Mouse (Mus musculus) midbrain, embryonic 14.5 days (tissue): ENCODE measurements around the gene Ttc27. TPM values are rescaled to one million over a fixed set of nuclear protein-coding genes. Genes with fewer than 3 reads are reported as not detected.

Experiments
- ATAC-seq: fragments of 200-750 bp; cut with Nextera tagmentation; 2 replicates; pipeline ENCODE4 v1.8.0; 2017; ENCODE audit warnings: moderate number of reproducible peaks, moderate library complexity; ENCODE audit not compliant: low FRiP score, low TSS enrichment
- DNase-seq: peaks from one replicate; pipeline ENCODE4 v3.0.0-alpha.2; 2015
- H3K27ac ChIP-seq: fragments of 300-500 bp; sonication (generic); replicated peaks from 2 replicates; pipeline ENCODE4 v1.5.1; 2014; ENCODE audit warnings: mild to moderate bottlenecking, low read depth, low read length, moderate library complexity
- H3K27me3 ChIP-seq: fragments of 300-500 bp; sonication (generic); 2 replicates; pipeline ENCODE4 v1.6.1; 2014; ENCODE audit warnings: low read length, control low read depth, mixed read lengths; ENCODE audit not compliant: control insufficient read depth, insufficient read depth
- H3K36me3 ChIP-seq: fragments of 300-500 bp; sonication (generic); 2 replicates; pipeline ENCODE4 v1.6.1; 2014; ENCODE audit warnings: low read length, control low read depth; ENCODE audit not compliant: control insufficient read depth, insufficient read depth
- H3K4me1 ChIP-seq: fragments of 300-500 bp; sonication (generic); 2 replicates; pipeline ENCODE4 v1.6.1; 2014; ENCODE audit warnings: mild to moderate bottlenecking, antibody characterized with exemption, low read length, control low read depth; ENCODE audit not compliant: control insufficient read depth, insufficient read depth
- H3K4me2 ChIP-seq: fragments of 300-500 bp; sonication (generic); 2 replicates; pipeline ENCODE4 v1.6.1; 2014; ENCODE audit warnings: mild to moderate bottlenecking, low read length, moderate library complexity
- H3K4me3 ChIP-seq: fragments of 300-500 bp; sonication (generic); replicated peaks from 2 replicates; pipeline ENCODE4 v1.5.1; 2014; ENCODE audit warnings: low read depth, low read length
- H3K9ac ChIP-seq: fragments of 300-500 bp; sonication (generic); replicated peaks from 2 replicates; pipeline ENCODE4 v1.6.1; 2014; ENCODE audit warnings: mild to moderate bottlenecking, low read length, moderate library complexity
- H3K9me3 ChIP-seq: fragments of 300-500 bp; sonication (generic); 2 replicates; pipeline ENCODE4 v1.6.1; 2016; ENCODE audit warnings: low read length, control low read depth, mixed read lengths; ENCODE audit not compliant: control insufficient read depth
- WGBS: fragments of 180-500 bp; shearing (Covaris S2); extraction: QIAGEN DNeasy Blood & Tissue Kit; methylation state at CpG from one replicate; pipeline ENCODE4 v1.1.7; 2014; 5-methylcytosine and 5-hydroxymethylcytosine counted together
- polyA plus RNA-seq: library from polyadenylated mRNA; unstranded; fragments of >200 nt; fragmentation: Nextera tagmentation; extraction: Ambion mirVana; gene quantifications from 2 replicates; pipeline ENCODE4 v1.2.1, GENCODE M21; 2014

The Ttc27 gene
- polyA plus RNA-seq, 1 experiment from 2014 or later, result 22.9 TPM

DNA sequence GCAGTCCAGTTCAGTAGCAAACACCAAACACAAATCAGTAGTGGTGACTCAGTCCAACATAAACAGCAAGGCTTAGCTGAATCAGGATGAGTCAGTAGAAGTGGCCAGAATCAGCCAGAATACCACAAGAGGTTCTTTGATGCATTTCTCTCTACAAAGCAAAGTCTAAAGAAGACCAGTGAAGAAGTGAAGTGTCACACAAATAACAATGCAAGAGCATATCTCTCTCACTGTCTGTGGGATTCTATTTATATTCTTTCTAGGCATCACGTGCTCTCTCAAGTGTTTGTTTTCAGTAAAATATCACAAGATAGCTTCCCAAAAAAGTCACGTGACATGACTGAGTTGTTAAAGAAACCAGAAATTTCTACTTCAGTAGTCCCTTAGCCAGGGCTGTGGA, 102.2 kb downstream of the Ttc27 start:
- no peak overlapping the region for H3K9ac ChIP-seq
- no peak overlapping the region for H3K27ac ChIP-seq
- H3K9me3 ChIP-seq, result peaks cover 7% of the 10 kb centered on the region; the same call in 1 of the 2 replicates
- no peaks in the 10 kb centered on the region for H3K36me3 ChIP-seq
- no peak overlapping the region for H3K4me3 ChIP-seq
- H3K4me1 ChIP-seq, result no peaks in the 10 kb centered on the region
- H3K27me3 ChIP-seq, result no peaks in the 10 kb centered on the region
- ATAC-seq (no peak), DNase-seq (no peak)
- H3K4me2 ChIP-seq, result no peak overlapping the region
- 92% methylated on average over 2 of the region's 2 CpGs for WGBS

- DNase-seq (no peak), ATAC-seq (no peak)
- Histone ChIP-seq H3K27me3 (no peaks in the 10 kb centered on the region), H3K27ac (no peak overlapping the region), H3K4me3 (no peak overlapping the region), H3K4me2 (no peak overlapping the region), H3K4me1 (no peaks in the 10 kb centered on the region), H3K9ac (no peak overlapping the region), H3K36me3 (no peaks in the 10 kb centered on the region), H3K9me3 (no peaks in the 10 kb centered on the region)
- 92% methylated on average over 2 of the region's 2 CpGs for WGBS
These were observed 113.3 kb downstream of the Ttc27 start for GRCm38 (mm10) chr17:74830851-74831250.

DNA sequence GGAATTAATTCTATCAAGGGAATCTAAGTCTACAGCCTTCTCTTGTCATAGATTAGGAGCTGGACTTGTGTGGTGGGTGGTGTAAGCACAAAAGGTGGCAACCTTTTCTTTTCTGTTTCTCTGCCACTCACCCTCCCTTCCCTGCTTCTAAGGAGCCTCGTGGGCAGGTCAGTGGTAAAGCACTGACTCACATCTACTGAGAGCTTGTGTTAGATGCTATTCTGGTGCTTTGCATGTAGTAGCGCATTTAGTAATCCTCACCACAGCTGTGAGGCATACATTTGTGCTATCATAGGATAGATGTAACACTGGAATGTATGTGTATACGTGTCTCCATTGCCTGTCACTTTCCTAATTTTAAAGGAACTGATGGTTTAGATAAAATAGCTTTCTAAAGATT, 124.2 kb downstream of the Ttc27 start:
- H3K4me3 ChIP-seq, result no peak overlapping the region
- no peak overlapping the region for H3K27ac ChIP-seq
- H3K36me3 ChIP-seq, result no peaks in the 10 kb centered on the region
- H3K9ac ChIP-seq, result no peak overlapping the region
- WGBS, result 68% methylated on average over 3 of the region's 3 CpGs
- no peaks in the 10 kb centered on the region for H3K9me3 ChIP-seq
- H3K27me3 ChIP-seq, result no peaks in the 10 kb centered on the region
- DNase-seq (no peak), ATAC-seq (no peak)
- H3K4me1 ChIP-seq, result no peaks in the 10 kb centered on the region
- H3K4me2 ChIP-seq, result no peak overlapping the region

GRCm38 (mm10) chr17:74842603-74843002, 125.1 kb downstream of the Ttc27 start:
- no peak overlapping the region for H3K27ac ChIP-seq
- no peak overlapping the region for H3K4me2 ChIP-seq
- no peaks in the 10 kb centered on the region for H3K27me3 ChIP-seq
- no peaks in the 10 kb centered on the region for H3K9me3 ChIP-seq
- 94% methylated on average over 3 of the region's 3 CpGs for WGBS
- ATAC-seq, result no peak
- no peaks in the 10 kb centered on the region for H3K4me1 ChIP-seq
- H3K4me3 ChIP-seq, result no peak overlapping the region
- H3K9ac ChIP-seq, result no peak overlapping the region
- H3K36me3 ChIP-seq, result no peaks in the 10 kb centered on the region
- DNase-seq, result no peak

- H3K4me2 ChIP-seq, result no peak overlapping the region
- H3K36me3 ChIP-seq, result no peaks in the 10 kb centered on the region
- H3K27me3 ChIP-seq, result no peaks in the 10 kb centered on the region
- H3K27ac ChIP-seq, result no peak overlapping the region
- 86% methylated on average over 6 of the region's 6 CpGs for WGBS
- no peaks in the 10 kb centered on the region for H3K9me3 ChIP-seq
- H3K4me1 ChIP-seq, result no peaks in the 10 kb centered on the region
- ATAC-seq (no peak), DNase-seq (no peak)
- H3K9ac ChIP-seq, result no peak overlapping the region
- H3K4me3 ChIP-seq, result no peak overlapping the region
These were observed 126.0 kb downstream of the Ttc27 start for GRCm38 (mm10) chr17:74843486-74843885.

DNA sequence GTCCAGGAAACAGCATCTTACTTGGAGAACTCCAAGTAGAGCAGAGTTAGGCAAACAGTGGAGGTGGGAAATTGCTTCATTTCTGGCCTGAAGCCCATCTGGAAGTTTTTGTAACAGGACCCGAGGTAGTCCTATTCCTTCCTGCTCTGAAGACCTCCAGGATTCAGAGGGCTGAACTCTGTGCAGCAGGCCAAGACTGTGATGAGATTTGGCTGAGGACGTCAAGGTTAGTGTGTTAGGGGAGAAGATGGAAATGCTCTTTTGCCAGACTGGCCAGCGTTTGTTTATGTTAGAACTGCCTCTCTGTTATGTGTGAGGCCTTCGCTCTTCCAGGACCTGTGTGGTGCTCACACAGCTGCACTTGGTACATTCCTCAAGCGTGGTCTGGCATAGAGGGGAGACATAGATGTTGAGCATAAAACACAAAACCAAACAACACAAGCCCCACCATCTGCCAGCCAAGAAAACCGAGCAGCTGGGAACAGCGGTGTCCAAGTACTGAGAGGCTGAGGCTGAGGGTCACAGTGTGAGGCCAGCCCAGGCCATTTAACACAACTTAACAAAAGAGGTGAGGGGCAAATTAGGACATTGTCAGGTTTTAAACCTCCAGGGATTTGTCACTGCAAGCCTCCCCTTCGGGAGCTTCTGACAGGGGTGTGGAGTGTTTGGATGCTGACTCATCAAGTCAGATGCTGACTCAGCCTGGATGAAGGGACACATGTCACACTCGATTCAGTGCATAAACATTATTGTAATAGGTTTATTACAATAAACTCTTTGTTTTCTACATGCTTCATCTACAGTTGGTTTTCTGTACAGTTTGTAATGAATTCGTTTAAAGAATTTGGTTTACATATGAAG, 128.7 kb downstream of the Ttc27 start:
- H3K4me1 ChIP-seq, result no peaks in the 10 kb centered on the region

DNA sequence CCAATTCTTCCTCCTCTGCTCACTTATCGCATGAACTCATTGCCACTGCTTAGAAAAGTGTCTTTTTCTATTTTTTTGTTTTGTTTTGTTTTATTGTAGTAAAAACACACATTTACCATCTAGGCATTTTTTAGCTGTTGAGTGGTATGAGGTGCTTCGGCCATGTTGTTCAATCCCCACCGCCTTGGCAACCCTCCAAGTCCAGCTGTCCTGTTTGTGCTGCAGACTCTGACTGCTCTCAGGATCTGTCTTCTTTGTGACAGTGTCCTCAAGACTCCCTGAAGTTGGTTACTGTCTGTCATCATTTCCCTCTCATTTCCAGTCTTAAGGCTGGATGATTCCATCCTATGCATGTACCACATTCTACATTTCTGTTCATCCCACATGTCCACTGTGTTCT, 132.7 kb downstream of the Ttc27 start:
- DNase-seq (no peak), ATAC-seq (no peak)
- H3K4me1 ChIP-seq, result no peaks in the 10 kb centered on the region
- no peaks in the 10 kb centered on the region for H3K36me3 ChIP-seq
- no peaks in the 10 kb centered on the region for H3K9me3 ChIP-seq
- no peak overlapping the region for H3K4me2 ChIP-seq
- 94% methylated on average over 3 of the region's 3 CpGs for WGBS
- no peak overlapping the region for H3K27ac ChIP-seq
- H3K9ac ChIP-seq, result no peak overlapping the region
- H3K4me3 ChIP-seq, result no peak overlapping the region
- H3K27me3 ChIP-seq, result no peaks in the 10 kb centered on the region

More for the DNA sequence above, 128.7 kb downstream of the Ttc27 start:
- DNase-seq (no peak), ATAC-seq (peak; percentile 31; the same call in 1 of the 2 replicates)
- Histone ChIP-seq H3K36me3 (no peaks in the 10 kb centered on the region), H3K27ac (no peak overlapping the region), H3K4me2 (no peak overlapping the region), H3K9me3 (no peaks in the 10 kb centered on the region), H3K27me3 (no peaks in the 10 kb centered on the region), H3K9ac (no peak overlapping the region), H3K4me3 (no peak overlapping the region)
- WGBS, result 61% methylated on average over 10 of the region's 10 CpGs

DNA sequence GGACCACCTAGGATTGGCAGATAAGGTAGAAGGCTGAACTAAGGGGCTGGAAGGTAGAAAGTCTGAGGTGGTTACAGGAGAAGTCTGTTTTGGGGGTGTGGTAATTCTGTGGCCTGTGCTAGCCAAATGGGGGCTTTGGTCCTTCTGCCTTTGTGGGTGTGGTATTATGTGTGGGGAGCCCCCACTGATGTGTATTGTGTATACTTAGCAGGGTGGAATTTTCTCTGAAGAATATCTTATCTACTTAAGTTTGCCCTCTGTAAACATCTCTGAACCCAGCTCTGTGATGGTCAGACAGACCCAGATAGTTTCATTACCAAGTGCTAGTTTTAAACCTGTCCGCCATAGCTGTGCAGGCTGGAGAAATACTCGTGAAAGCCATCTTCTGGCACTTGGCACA, 141.8 kb downstream of the Ttc27 start:
- ATAC-seq, result no peak
- no peaks in the 10 kb centered on the region for H3K9me3 ChIP-seq
- WGBS, result 89% methylated on average over 2 of the region's 2 CpGs
- no peaks in the 10 kb centered on the region for H3K4me1 ChIP-seq
- no peak overlapping the region for H3K4me3 ChIP-seq
- no peaks in the 10 kb centered on the region for H3K36me3 ChIP-seq
- no peaks in the 10 kb centered on the region for H3K27me3 ChIP-seq
- no peak overlapping the region for H3K27ac ChIP-seq
- H3K4me2 ChIP-seq, result no peak overlapping the region
- H3K9ac ChIP-seq, result no peak overlapping the region
- no peak for DNase-seq
